Mouse (Mus musculus) spleen, embryonic (tissue): ENCODE data around the gene Fance.

Experiments used
- CTCF ChIA-PET: fragments of 350-600 bp; sonication (Branson Sonifier 250); formaldehyde crosslinking; loops from one replicate; lab custom pipeline; 2022; lab: Charles Lee

Gene Fance

GRCm38 (mm10) chr17:28371941-28372340, 58.6 kb downstream of the Fance start:
- CTCF ChIA-PET: no interaction called here

- CTCF ChIA-PET: no interaction called here
Measured at GRCm38 (mm10) chr17:28373821-28374220, 60.5 kb downstream of the Fance start.

- CTCF ChIA-PET: interaction anchor here (0.5 kb wide), 1 partner anchor 151 kb away, joined by 3 read pairs; no protein-coding TSS in a partner anchor
Measured at GRCm38 (mm10) chr17:28374494-28374893, 61.2 kb downstream of the Fance start.

GRCm38 (mm10) chr17:28375592-28376061, 62.3 kb downstream of the Fance start:
- CTCF ChIA-PET: no interaction called here
